Mouse (Mus musculus) cerebellum, postnatal 25 days (tissue): ENCODE measurements at regions not wholly inside any gene's neighbourhood (a gene's known extent, or its start where the extent isn't known, plus 50 kb on each side); places are given as distances from the start of the nearest gene placed in this dataset.

Experiments used
- DNase-seq, 2 experiments: peaks; one replicate each; pipeline ENCODE4 v3.0.0; 2021; ENCODE audit warnings: mixed read lengths in 2 of 2

GRCm38 (mm10) chr2:159889701-159890100, 444.3 kb downstream of the Gm826 start:
- DNase-seq, result no peak

- no peak for DNase-seq
Measured at GRCm38 (mm10) chr2:159884773-159885459, 449.0 kb downstream of the Gm826 start.

DNA sequence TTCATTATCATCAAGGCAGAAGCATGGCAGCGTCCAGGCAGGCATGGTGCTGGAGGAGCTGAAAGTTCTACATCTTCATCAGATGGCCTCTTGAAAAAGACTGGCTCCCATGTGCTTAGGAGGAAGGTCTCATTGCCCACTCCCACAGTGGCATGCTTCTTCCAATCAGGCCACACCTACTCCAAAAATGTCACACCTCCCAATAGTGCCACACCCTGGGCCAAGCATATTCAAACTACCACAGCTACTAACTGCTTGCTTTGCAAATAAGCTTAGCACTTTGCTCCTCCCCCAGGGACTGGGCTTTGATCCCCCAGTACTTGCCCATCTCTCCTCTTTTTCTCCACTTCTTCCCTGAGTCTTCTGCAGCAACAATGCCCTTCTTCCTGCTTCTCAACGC, 467.0 kb downstream of the Gm826 start:
- DNase-seq, result no peak

GRCm38 (mm10) chr2:159866391-159866790, 467.6 kb downstream of the Gm826 start:
- DNase-seq, result peak in 1 of 2 experiments; percentile 7

DNA sequence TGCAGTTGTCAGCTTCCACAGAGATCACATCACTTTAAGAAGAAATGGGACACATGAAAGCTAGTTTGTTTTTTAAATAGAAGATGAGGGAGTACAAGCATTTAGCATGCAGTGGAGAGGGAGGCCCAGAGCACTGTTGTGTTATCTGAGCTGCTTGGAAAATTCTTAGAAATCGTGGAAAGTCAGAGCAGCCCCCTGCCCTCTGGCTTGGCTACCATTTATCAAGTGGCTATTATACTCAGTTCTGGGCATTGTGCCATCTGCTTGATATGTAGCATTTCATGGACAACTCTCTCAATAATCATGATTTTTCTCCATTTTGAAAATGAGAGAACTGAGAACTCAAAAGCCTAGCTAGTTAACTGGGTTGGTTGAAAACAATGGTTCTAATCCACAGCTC, 470.8 kb downstream of the Gm826 start:
- no peak for DNase-seq

DNA sequence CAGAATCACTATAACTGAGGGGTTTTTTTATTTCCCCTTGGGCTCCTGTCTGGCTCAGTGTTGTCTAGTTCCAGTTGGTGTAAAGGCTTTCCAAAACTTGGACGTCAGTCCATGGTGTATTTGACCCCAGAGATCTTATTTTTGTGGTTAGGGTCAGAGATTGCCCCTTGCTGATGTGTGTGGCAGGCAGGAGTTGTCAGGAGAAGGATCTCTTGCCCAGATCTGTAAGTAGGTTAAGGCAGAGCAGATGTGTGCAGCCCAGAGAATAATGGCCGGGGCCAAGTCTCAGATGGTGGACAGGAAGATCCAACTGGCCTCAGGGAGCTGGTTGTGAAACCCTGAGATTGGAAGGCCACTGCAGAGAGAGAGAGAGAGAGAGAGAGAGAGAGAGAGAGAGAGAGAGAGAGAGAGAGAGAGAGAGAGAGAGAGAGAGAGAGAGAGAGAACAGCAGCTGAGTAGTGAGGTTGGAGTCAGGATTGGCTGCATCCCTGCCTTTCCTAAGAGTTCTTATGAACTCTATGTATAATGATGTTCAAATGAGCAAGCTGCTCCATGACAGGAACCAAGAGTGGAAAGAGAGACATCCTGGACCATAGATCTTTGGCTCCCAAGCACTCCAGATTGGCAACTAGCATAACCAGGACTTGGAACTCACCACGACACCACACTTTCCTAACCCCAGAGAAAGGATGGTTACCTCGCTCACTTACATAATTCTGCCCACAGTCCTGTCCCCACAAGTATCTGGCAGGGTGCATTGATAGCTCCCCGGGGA, 479.9 kb downstream of the Gm826 start:
- no peak for DNase-seq

DNA sequence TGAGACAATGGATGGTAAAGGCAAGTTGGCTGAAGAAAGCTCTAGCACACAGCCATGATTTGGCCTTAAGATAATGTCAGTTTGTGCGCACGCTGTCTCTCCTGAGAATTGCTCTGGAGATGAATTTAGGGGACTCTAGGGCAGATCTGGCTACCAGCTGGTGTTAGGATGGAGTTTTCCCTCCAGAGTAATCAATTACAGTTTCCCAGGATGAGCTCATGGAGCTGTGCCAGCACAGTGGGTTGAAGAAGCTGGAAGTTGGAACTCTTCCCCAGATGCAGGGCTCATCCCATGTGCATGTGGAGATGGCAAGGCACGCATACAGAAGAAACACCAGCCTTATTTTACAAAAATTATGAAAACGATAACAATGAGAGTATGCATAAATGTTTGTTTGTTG, 481.0 kb downstream of the Gm826 start:
- no peak for DNase-seq

GRCm38 (mm10) chr2:159832488-159833113, 501.4 kb downstream of the Gm826 start:
- peak in 1 of 2 experiments; percentile 16 for DNase-seq

- no peak for DNase-seq
Measured at GRCm38 (mm10) chr2:159826417-159826816, 507.5 kb downstream of the Gm826 start.

DNA sequence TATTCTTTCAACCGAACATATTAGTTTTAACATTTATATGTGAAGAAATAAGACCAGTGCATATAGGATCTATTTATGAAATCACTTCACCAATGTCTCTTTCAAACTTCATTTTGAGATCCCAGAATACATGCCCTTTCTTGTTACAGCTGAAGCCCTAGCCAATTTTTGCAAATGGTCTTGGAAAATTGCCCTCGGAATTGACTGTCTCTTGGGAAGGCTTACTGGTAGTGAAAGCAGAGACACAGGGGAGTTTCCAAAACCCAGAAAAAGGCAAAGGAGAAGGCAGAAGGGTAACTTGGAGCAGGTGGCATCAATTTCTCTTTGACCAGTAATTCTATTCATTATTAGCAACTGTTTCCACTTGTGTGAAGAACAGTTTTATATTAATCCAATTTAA, 515.4 kb downstream of the Gm826 start:
- DNase-seq, result no peak

DNA sequence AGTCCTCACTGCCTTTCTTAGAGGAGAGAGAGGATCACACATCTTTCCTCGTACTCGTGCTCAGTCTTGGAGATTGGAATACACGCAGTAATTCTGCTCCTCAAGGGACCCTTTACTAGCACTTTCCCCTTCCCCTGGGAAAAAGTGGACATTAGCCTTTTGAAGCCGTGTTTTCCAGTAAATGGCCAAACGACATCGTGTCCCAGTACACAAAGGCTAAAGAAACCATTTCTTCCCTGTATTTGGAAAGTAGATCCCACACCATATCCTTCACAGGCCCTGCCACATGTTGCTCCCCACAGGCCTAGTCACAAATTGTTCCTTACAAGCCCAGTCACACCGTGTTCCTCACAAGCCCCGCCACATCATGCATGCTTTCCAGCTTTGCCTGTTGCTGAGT, 517.6 kb downstream of the Gm826 start:
- DNase-seq, result no peak
